Mouse (Mus musculus): ENCODE measurements around the gene Slitrk2. TPM values are rescaled to one million over a fixed set of nuclear protein-coding genes. Genes with fewer than 3 reads are reported as not detected.
A peak's percentile ranks its signal among the peaks of the same experiment; 100 is the strongest.

Gene Slitrk2
- polyA plus RNA-seq (2015; fragmentation: Nextera tagmentation; extraction: Ambion mirVana) = 13.3 and 18.9 TPM in 2 replicates

DNA sequence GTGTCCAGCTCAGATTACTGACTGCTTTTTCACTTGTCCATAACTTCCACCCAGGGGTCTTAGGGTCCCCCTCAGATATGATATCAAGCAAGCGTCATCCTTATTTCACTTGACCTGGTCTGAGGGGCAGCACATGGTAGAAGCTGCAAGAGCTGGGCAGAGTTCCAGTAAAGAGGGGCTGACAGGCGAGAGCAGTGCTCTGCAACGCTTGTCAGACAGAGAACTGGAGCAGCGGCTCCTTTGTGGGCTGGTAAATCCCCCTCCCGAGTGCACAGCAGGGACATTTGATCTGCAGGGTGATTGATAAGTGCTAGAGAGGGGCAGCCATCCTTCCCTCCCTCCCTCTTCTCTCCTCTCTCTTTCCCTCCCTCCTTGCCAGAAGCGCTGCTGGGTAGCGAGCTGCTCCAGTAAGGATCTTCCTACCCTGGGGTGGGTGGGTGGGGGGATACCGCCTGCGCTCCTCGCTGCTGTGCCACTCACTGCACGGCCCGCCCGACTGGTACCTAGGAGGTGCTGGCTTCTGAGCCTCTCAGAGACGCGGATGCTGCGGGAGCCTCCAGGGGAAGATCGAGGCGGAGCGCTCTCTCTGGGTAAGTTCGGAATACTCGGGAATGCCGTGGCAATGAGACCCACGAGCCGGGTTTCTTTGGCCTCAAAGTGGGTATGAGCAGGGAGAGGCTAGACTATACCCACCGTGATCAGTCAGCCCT, at the start of gene Slitrk2:
TSS of gene Slitrk2 (plus strand) at position 408 of the 710 bp plus-strand sequence.
- H3K4me1 ChIP-seq (replicated peaks; ENCODE audit: control insufficient read depth, insufficient read depth, low read length) = peaks cover 4% of the 10 kb centered on the region; the same call in 1 of the 2 replicates
- peak within 1 kb of the TSS; percentile 55 for H3K4me2 ChIP-seq (ENCODE audit: low read length)
- ATAC-seq = peak; percentile 75
- no peaks in the 10 kb centered on the region for H3K27me3 ChIP-seq (replicated peaks; ENCODE audit: control insufficient read depth, insufficient read depth, low read length)
- H3K27ac ChIP-seq (ENCODE audit: low read length) = peak within 1 kb of the TSS; percentile 14; the same call in 1 of the 2 replicates
- H3K9ac ChIP-seq (replicated peaks; ENCODE audit: low read depth, low read length) = peak within 1 kb of the TSS; percentile 55
- no peaks in the 10 kb centered on the region for H3K9me3 ChIP-seq (ENCODE audit: control insufficient read depth, low read length)
- H3K36me3 ChIP-seq (ENCODE audit: control insufficient read depth, insufficient read depth) = no peaks in the 10 kb centered on the region
- peak within 1 kb of the TSS; percentile 49 for H3K4me3 ChIP-seq (replicated peaks; ENCODE audit: low read length)
- WGBS = 7% methylated on average over 24 of the region's 25 CpGs

DNA sequence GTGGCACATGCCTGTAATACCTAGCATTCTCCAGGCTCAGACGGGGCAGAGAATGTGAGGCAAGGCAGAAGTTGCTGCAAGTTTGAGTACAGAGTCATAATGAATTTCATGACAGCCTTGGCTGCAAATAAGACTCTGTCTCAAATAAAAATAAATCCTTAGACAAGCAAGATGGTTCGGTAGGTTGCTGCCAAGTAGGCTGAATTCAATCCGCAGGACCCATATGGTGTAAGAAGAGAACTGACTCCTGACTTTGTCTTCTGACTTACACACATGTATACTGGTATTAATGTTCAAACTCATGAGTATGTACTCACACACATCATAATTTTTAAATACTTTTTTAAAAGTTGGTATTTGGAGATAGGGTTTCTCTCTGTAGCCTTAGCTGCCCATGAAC, 43.6 kb upstream of the Slitrk2 start:
- no peaks in the 10 kb centered on the region for H3K36me3 ChIP-seq (ENCODE audit: control insufficient read depth, insufficient read depth)
- no peak overlapping the region for H3K4me3 ChIP-seq (replicated peaks; ENCODE audit: low read length)
- no peak overlapping the region for H3K4me2 ChIP-seq (ENCODE audit: low read length)
- H3K4me1 ChIP-seq (replicated peaks; ENCODE audit: control insufficient read depth, insufficient read depth, low read length) = no peaks in the 10 kb centered on the region
- H3K9ac ChIP-seq (replicated peaks; ENCODE audit: low read depth, low read length) = no peak overlapping the region
- WGBS = 71% methylated on average over 3 of the region's 3 CpGs
- no peaks in the 10 kb centered on the region for H3K9me3 ChIP-seq (ENCODE audit: control insufficient read depth, low read length)
- H3K27ac ChIP-seq (ENCODE audit: low read length) = no peak overlapping the region
- H3K27me3 ChIP-seq (replicated peaks; ENCODE audit: control insufficient read depth, insufficient read depth, low read length) = no peaks in the 10 kb centered on the region
- ATAC-seq = peak; percentile 26; the same call in 1 of the 2 replicates

DNA sequence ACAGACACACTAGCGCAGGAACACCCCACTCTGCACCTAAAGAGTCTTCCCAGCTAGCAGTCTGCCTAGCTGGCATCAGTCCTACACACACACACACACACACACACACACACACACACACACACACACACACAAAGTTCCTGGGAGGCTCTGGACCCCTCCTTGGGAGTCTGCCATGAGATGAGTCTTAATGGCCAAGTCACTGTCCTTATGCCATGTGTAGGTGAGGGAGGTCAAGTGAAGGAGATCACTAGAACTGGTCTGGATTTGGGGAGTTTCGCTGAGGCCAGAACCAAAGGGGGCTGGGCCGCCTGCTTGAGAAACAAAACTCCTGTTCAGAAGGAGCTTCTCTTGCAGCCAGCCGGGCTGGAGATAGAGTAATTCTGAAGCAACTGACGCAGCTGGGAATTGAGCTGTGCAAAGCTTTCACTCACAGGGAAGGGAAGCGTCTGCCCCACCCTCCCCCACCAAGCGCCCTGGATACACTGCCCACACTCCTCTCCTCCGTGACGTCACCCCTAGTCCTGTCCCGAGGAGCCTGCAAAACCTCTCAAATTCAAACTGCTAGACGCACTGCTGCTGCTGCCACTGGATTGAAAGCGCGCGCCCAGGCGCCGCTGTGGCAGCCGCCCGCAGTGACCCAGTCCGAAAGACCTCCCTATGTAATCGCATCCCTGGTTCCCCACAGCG, 3.5 kb downstream of the Slitrk2 start:
- 6% methylated on average over 20 of the region's 21 CpGs for WGBS

DNA sequence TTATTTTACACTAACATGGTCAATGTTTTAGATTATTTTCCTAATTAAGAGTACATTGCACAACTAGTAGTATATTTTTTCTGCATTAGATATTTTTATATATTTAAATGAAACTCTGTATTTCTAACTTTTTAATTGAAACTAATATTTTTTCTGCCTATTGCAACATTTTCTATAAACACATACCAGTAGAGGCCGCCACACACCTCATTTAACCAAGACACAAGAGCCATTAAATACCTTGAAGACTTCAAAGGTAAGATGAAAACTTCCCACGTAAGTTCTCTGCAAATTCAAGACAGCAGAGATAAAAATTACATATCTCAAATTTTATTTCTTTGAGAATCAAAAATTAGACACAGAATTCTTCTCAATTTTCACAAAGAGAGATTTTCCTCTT, 8.2 kb downstream of the Slitrk2 start:
- Histone ChIP-seq H3K9me3 (ENCODE audit: control insufficient read depth, low read length) (no peaks in the 10 kb centered on the region), H3K9ac (replicated peaks; ENCODE audit: low read depth, low read length) (no peak overlapping the region), H3K36me3 (ENCODE audit: control insufficient read depth, insufficient read depth) (no peaks in the 10 kb centered on the region), H3K4me2 (ENCODE audit: low read length) (no peak overlapping the region), H3K4me1 (replicated peaks; ENCODE audit: control insufficient read depth, insufficient read depth, low read length) (no peaks in the 10 kb centered on the region), H3K4me3 (replicated peaks; ENCODE audit: low read length) (no peak overlapping the region), H3K27me3 (replicated peaks; ENCODE audit: control insufficient read depth, insufficient read depth, low read length) (no peaks in the 10 kb centered on the region), H3K27ac (ENCODE audit: low read length) (no peak overlapping the region)
- ATAC-seq = no peak
- WGBS = 10% methylated on average over 2 of the region's 2 CpGs

More for the DNA sequence above, 3.5 kb downstream of the Slitrk2 start:
- Histone ChIP-seq H3K36me3 (ENCODE audit: control insufficient read depth, insufficient read depth) (no peaks in the 10 kb centered on the region), H3K9me3 (ENCODE audit: control insufficient read depth, low read length) (no peaks in the 10 kb centered on the region), H3K4me3 (replicated peaks; ENCODE audit: low read length) (peak overlapping the region; percentile 53), H3K9ac (replicated peaks; ENCODE audit: low read depth, low read length) (peak overlapping the region; percentile 54), H3K27me3 (replicated peaks; ENCODE audit: control insufficient read depth, insufficient read depth, low read length) (no peaks in the 10 kb centered on the region), H3K27ac (ENCODE audit: low read length) (peak overlapping the region; percentile 56), H3K4me1 (replicated peaks; ENCODE audit: control insufficient read depth, insufficient read depth, low read length) (peaks cover 4% of the 10 kb centered on the region; the same call in 1 of the 2 replicates), H3K4me2 (ENCODE audit: low read length) (peak overlapping the region; percentile 66)
- peak; percentile 78 for ATAC-seq

DNA sequence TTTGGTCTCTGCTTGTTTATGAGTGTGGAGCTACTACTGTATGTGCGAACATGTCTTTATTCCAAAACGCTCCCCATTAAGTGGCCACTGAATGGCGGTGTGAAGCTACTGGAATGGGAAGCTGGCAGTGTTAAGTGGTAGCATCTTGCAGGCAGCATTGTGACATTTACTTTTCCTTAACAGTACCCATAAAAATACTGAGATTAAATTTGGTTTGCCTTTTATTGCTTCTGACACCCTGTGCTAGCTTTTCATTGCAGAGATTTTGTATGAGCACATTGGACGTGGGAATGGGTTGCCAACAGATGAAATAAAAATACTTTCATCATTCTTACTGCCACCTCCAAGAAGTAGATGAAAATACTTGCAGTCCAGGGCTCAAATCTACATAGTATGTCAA, 27.8 kb downstream of the Slitrk2 start:
- H3K4me1 ChIP-seq (replicated peaks; ENCODE audit: control insufficient read depth, insufficient read depth, low read length) = no peaks in the 10 kb centered on the region

DNA sequence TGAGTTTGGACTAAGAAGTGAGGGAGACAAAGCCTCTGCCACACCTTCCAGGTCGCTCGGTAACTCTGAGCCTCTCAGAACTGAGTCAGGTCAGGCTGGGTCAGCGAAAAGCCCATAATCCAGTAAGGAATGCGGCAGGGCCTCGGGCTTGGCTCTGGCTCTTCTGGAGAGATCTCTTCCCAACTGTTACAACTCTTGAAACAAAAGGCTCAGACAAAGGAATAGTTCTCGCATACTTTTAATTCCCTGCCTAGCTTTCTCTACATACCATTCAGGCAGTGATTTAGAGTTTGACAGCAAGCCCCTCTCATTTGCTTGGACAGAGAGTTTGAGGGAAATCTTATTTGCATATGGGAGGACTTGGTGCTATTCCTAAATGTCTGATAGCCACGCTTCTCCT, 29.5 kb downstream of the Slitrk2 start:
- H3K4me3 ChIP-seq (replicated peaks; ENCODE audit: low read length) = no peak overlapping the region
- 22% methylated on average over 7 of the region's 7 CpGs for WGBS
- H3K4me2 ChIP-seq (ENCODE audit: low read length) = no peak overlapping the region
- no peaks in the 10 kb centered on the region for H3K27me3 ChIP-seq (replicated peaks; ENCODE audit: control insufficient read depth, insufficient read depth, low read length)
- H3K36me3 ChIP-seq (ENCODE audit: control insufficient read depth, insufficient read depth) = no peaks in the 10 kb centered on the region
- H3K4me1 ChIP-seq (replicated peaks; ENCODE audit: control insufficient read depth, insufficient read depth, low read length) = no peaks in the 10 kb centered on the region
- no peak overlapping the region for H3K27ac ChIP-seq (ENCODE audit: low read length)
- H3K9me3 ChIP-seq (ENCODE audit: control insufficient read depth, low read length) = no peaks in the 10 kb centered on the region
- ATAC-seq = no peak
- H3K9ac ChIP-seq (replicated peaks; ENCODE audit: low read depth, low read length) = no peak overlapping the region

More for the DNA sequence above, 27.8 kb downstream of the Slitrk2 start:
- Histone ChIP-seq H3K27me3 (replicated peaks; ENCODE audit: control insufficient read depth, insufficient read depth, low read length) (no peaks in the 10 kb centered on the region), H3K9ac (replicated peaks; ENCODE audit: low read depth, low read length) (no peak overlapping the region), H3K4me3 (replicated peaks; ENCODE audit: low read length) (no peak overlapping the region), H3K27ac (ENCODE audit: low read length) (no peak overlapping the region), H3K9me3 (ENCODE audit: control insufficient read depth, low read length) (no peaks in the 10 kb centered on the region), H3K4me2 (ENCODE audit: low read length) (no peak overlapping the region), H3K36me3 (ENCODE audit: control insufficient read depth, insufficient read depth) (no peaks in the 10 kb centered on the region)
- ATAC-seq = no peak
- WGBS = 87% methylated on average over 4 of the region's 4 CpGs

Measured in forebrain, embryonic 16.5 days (tissue).